Mouse (Mus musculus) heart, postnatal 0 days (tissue): ENCODE measurements around the gene Slc9a5. TPM values are rescaled to one million over a fixed set of nuclear protein-coding genes. Genes with fewer than 3 reads are reported as not detected.

Source experiments
- ATAC-seq: fragments of 200-750 bp; cut with Nextera tagmentation; 2 replicates; pipeline ENCODE4 v1.8.0; 2017; ENCODE audit warnings: low read depth, moderate number of reproducible peaks, moderate library complexity; ENCODE audit not compliant: insufficient read depth
- DNase-seq: peaks from one replicate; pipeline ENCODE4 v3.0.0-alpha.2; 2016; ENCODE audit warnings: low spot score
- H3K27ac ChIP-seq: fragments of 300-500 bp; sonication (generic); 2 replicates; pipeline ENCODE4 v1.5.1; 2014; ENCODE audit warnings: low read depth, mild to moderate bottlenecking
- H3K27me3 ChIP-seq: fragments of 300-500 bp; sonication (generic); 2 replicates; pipeline ENCODE4 v1.6.1; 2014; ENCODE audit warnings: low read length, mixed read lengths; ENCODE audit not compliant: control insufficient read depth, insufficient read depth
- H3K36me3 ChIP-seq: fragments of 300-500 bp; sonication (generic); replicated peaks from 2 replicates; pipeline ENCODE4 v1.6.1; 2014; ENCODE audit warnings: low read length, mixed read lengths; ENCODE audit not compliant: control insufficient read depth, insufficient read depth
- H3K4me1 ChIP-seq: fragments of 300-500 bp; sonication (generic); 2 replicates; pipeline ENCODE4 v1.6.1; 2014; ENCODE audit warnings: antibody characterized with exemption; ENCODE audit not compliant: control insufficient read depth, insufficient read depth
- H3K4me2 ChIP-seq: fragments of 300-500 bp; sonication (generic); 2 replicates; pipeline ENCODE4 v1.6.1; 2014; ENCODE audit warnings: low read depth, mild to moderate bottlenecking, low read length, moderate library complexity
- H3K4me3 ChIP-seq: fragments of 300-500 bp; sonication (generic); 2 replicates; pipeline ENCODE4 v1.5.1; 2014; ENCODE audit warnings: low read depth, low read length
- H3K9ac ChIP-seq: fragments of 300-500 bp; sonication (generic); replicated peaks from 2 replicates; pipeline ENCODE4 v1.6.1; 2014; ENCODE audit warnings: low read depth, low read length, mixed read lengths
- H3K9me3 ChIP-seq: fragments of 300-500 bp; sonication (generic); replicated peaks from 2 replicates; pipeline ENCODE4 v1.6.1; 2016; ENCODE audit warnings: low read length; ENCODE audit not compliant: control insufficient read depth
- CTCF ChIP-seq: IDR thresholded peaks from 2 replicates; pipeline ENCODE4 v1.5.1; 2016; ENCODE audit warnings: antibody characterized with exemption, control low read depth, low read depth
- EP300 ChIP-seq: IDR thresholded peaks from 2 replicates; pipeline ENCODE4 v1.6.1; 2016; ENCODE audit warnings: antibody characterized with exemption, low read depth
- WGBS: fragments of 180-500 bp; shearing (Covaris S2); extraction: QIAGEN DNeasy Blood & Tissue Kit; methylation state at CpG from one replicate; pipeline ENCODE4 v1.1.7; 2014; 5-methylcytosine and 5-hydroxymethylcytosine counted together
- polyA plus RNA-seq: library from polyadenylated mRNA; unstranded; fragments of >200 nt; fragmentation: Nextera tagmentation; extraction: Ambion mirVana; gene quantifications from 2 replicates; pipeline ENCODE4 v1.2.1, GENCODE M21; 2015
- total RNA-seq: library from RNA; depleted of rRNA; stranded (reverse); fragments of >200 nt; gene quantifications from 2 replicates; pipeline ENCODE4 v1.2.3, GENCODE M21; 2014; ENCODE audit warnings: low replicate concordance

Slc9a5 gene
- total and polyA plus RNA-seq, 2 experiments from 2014 or later: 0.41 to 1.2 TPM

DNA sequence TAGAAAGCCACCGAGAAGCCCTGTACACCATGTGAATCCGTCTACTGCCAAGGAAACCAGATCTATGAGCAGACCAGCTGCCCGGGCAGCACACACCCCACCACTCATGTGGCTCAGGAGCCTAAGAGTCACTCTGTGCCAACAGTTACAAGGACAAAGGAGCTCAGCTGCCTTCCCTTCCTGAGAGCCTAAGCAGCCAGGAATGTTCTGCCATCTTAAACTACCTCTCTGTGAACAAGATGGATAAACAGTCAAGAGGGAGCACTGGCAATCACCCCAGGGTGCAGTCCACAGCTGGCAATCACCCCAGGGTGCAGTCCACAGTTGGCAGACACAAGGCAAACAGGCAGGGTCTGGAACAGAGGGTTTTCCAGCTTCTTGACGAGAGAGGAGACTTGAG, 30.7 kb upstream of the Slc9a5 start:
- H3K9ac ChIP-seq: no peak overlapping the region
- H3K4me1 ChIP-seq: peaks cover 29% of the 10 kb centered on the region
- no peak for TF ChIP-seq CTCF
- TF ChIP-seq EP300: no peak
- H3K4me2 ChIP-seq: no peak overlapping the region
- ATAC-seq (0 out of 2 replicates have a peak, but pooled peaks have one; percentile 31), DNase-seq (no peak)
- H3K36me3 ChIP-seq: peaks cover 51% of the 10 kb centered on the region
- no peak overlapping the region for H3K4me3 ChIP-seq
- WGBS: 72% methylated on average over 4 of the region's 4 CpGs
- H3K27me3 ChIP-seq: no peaks in the 10 kb centered on the region
- H3K9me3 ChIP-seq: no peaks in the 10 kb centered on the region
- H3K27ac ChIP-seq: peak overlapping the region; percentile 54

- no peak overlapping the region for H3K4me3 ChIP-seq
- ATAC-seq (no peak), DNase-seq (no peak)
- H3K9ac ChIP-seq: no peak overlapping the region
- TF ChIP-seq EP300 (no peak), CTCF (no peak)
- H3K36me3 ChIP-seq: peaks cover 44% of the 10 kb centered on the region
- H3K27ac ChIP-seq: peak overlapping the region; percentile 54; the same call in 1 of the 2 replicates
- WGBS: 75% methylated on average over 11 of the region's 11 CpGs
- no peaks in the 10 kb centered on the region for H3K27me3 ChIP-seq
- H3K4me1 ChIP-seq: peaks cover 22% of the 10 kb centered on the region
- no peak overlapping the region for H3K4me2 ChIP-seq
- no peaks in the 10 kb centered on the region for H3K9me3 ChIP-seq
Observed at GRCm38 (mm10) chr8:105318662-105319190, 29.9 kb upstream of the Slc9a5 start.

- no peak for DNase-seq
- peaks cover 27% of the 10 kb centered on the region for H3K36me3 ChIP-seq
- no peak overlapping the region for H3K27ac ChIP-seq
- H3K4me2 ChIP-seq: no peak overlapping the region
- no peak overlapping the region for H3K9ac ChIP-seq
- H3K4me3 ChIP-seq: no peak overlapping the region
- no peak for ATAC-seq
- H3K9me3 ChIP-seq: no peaks in the 10 kb centered on the region
- no peaks in the 10 kb centered on the region for H3K27me3 ChIP-seq
- peaks cover 24% of the 10 kb centered on the region for H3K4me1 ChIP-seq
- no peak for TF ChIP-seq CTCF
- no peak for TF ChIP-seq EP300
- 76% methylated on average over 4 of the region's 4 CpGs for WGBS
Observed at GRCm38 (mm10) chr8:105323183-105323582, 25.5 kb upstream of the Slc9a5 start.

- peak; percentile 25 for ATAC-seq
- WGBS: under 1% methylated on average over 12 of the region's 12 CpGs
Observed at GRCm38 (mm10) chr8:105325641-105326093, 23.0 kb upstream of the Slc9a5 start.

DNA sequence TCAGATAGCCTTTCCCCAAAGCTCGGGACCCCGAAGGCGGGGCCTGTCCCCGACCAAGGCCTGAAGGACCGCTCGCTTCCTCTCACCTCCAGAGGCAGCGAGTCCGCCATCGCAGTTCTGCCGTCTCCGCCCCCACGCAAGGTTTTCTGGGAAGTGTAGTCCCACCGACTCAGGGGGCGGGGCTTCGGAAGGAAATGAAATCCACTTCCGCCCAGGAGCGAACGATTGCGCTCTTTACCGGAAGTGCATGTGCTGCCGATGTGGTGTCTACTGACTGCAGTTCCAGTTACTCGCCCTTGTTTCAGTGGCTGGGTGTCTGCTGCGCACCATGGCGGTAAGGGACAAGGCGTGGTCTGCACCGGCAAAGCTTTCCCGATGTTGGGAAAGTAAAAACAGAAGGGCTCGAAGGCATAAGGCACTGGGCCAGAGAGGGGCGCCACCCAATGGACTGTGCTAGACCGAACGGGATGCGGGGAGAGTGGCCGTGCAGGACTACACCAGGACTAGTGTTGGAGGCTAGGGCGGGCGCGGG, 22.4 kb upstream of the Slc9a5 start, which contains the start of the genes Lrrc29 and Tmem208:
Gene Lrrc29 (minus strand): TSS at position 138 of the 532 bp plus-strand sequence.
Gene Tmem208 (plus strand): TSS at position 214 of the 532 bp plus-strand sequence.
- Histone ChIP-seq H3K27ac (peak within 1 kb of the TSS; percentile 80), H3K4me2 (peak within 1 kb of the TSS; percentile 82), H3K4me3 (peak within 1 kb of the TSS; percentile 88), H3K4me1 (peaks cover 20% of the 10 kb centered on the region), H3K36me3 (peaks cover 46% of the 10 kb centered on the region), H3K9me3 (no peaks in the 10 kb centered on the region), H3K27me3 (no peaks in the 10 kb centered on the region), H3K9ac (peak within 1 kb of the TSS; percentile 76)
- ATAC-seq: peak; percentile 92
- peak; percentile 56 for TF ChIP-seq CTCF
- no peak for TF ChIP-seq EP300
- under 1% methylated on average over 36 of the region's 36 CpGs for WGBS
- DNase-seq: peak; percentile 97

More at GRCm38 (mm10) chr8:105325641-105326093, 23.0 kb upstream of the Slc9a5 start:
- Histone ChIP-seq H3K27me3 (no peaks in the 10 kb centered on the region), H3K4me3 (peak overlapping the region; percentile 88), H3K36me3 (peaks cover 41% of the 10 kb centered on the region), H3K4me2 (peak overlapping the region; percentile 82), H3K27ac (peak overlapping the region; percentile 80), H3K4me1 (peaks cover 20% of the 10 kb centered on the region), H3K9me3 (no peaks in the 10 kb centered on the region), H3K9ac (peak overlapping the region; percentile 76)
- TF ChIP-seq CTCF (no peak), EP300 (no peak)
- DNase-seq: no peak
